Mouse (Mus musculus) left cerebral cortex, postnatal 10 days (tissue): Measurements from ENCODE around the gene Hnrnpl. TPM values are rescaled to one million over a fixed set of nuclear protein-coding genes. Genes with fewer than 3 reads are reported as not detected.

Experiments
- DNase-seq, 2 experiments: peaks; one replicate each; pipeline ENCODE4 v3.0.0; 2021 to 2022; ENCODE audit warnings: low spot score in 2 of 2, mixed read lengths in 1 of 2; ENCODE audit errors: extremely low spot score in 1 of 2
- intact Hi-C: fragments of 180-260 bp; cut with DNase I; formaldehyde crosslinking; loops from one replicate; pipeline ENCODE4 v1.15.1; 2025
- total RNA-seq, 2 experiments: library from RNA; stranded (reverse); gene quantifications; 2 replicates each; pipeline ENCODE4 v1.2.3; 2021

The Hnrnpl gene
- total RNA-seq: 100 to 1,000 TPM; 459 to 475 TPM

GRCm38 (mm10) chr7:28808221-28808941 lies at the start of gene Hnrnpl:
Gene Hnrnpl, plus strand, starts transcription at chr7:28808541.
- DNase-seq: no peak
- intact Hi-C loops: no loop called here

DNA sequence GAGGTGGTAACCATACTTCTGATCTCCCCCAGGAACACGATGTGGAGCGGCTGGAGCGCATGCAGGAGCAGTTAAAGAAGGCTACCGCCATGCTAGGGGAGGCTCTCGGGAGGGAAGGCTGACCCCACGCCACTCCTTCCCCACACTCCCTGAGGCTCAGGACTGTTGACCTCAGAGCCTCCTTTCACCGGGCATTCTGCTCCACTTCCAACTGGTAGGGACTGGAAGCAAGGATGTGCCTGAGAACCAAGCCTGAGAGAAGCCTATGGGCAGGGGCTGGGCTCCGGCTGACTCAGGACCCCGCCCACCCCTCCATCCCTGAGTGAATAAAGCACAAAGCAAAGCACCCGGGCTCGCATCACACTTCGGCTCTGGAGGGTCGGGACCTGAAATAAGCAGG lies 49.7 kb upstream of the Hnrnpl start:
- intact Hi-C loops: no loop called here
- DNase-seq: no peak

- no peak for DNase-seq
- intact Hi-C loops: no loop called here
Measured at GRCm38 (mm10) chr7:28761907-28762306, 46.4 kb upstream of the Hnrnpl start.

GRCm38 (mm10) chr7:28765211-28765610 lies 43.1 kb upstream of the Hnrnpl start:
- intact Hi-C loops: no loop called here
- no peak for DNase-seq

- intact Hi-C loops: no loop called here
- DNase-seq: peak; percentile 97 to 99
Measured at GRCm38 (mm10) chr7:28766173-28766879, 42.0 kb upstream of the Hnrnpl start, which contains the start of gene Sirt2. Gene Sirt2, plus strand, starts transcription at chr7:28766735.

GRCm38 (mm10) chr7:28766910-28767309 lies 41.4 kb upstream of the Hnrnpl start:
- intact Hi-C loops: no loop called here
- DNase-seq: no peak

GRCm38 (mm10) chr7:28767462-28767965 lies 40.8 kb upstream of the Hnrnpl start, which contains the start of gene Nfkbib:
Gene Nfkbib, minus strand, starts transcription at chr7:28767512.
- intact Hi-C loops: no loop called here
- no peak for DNase-seq

DNA sequence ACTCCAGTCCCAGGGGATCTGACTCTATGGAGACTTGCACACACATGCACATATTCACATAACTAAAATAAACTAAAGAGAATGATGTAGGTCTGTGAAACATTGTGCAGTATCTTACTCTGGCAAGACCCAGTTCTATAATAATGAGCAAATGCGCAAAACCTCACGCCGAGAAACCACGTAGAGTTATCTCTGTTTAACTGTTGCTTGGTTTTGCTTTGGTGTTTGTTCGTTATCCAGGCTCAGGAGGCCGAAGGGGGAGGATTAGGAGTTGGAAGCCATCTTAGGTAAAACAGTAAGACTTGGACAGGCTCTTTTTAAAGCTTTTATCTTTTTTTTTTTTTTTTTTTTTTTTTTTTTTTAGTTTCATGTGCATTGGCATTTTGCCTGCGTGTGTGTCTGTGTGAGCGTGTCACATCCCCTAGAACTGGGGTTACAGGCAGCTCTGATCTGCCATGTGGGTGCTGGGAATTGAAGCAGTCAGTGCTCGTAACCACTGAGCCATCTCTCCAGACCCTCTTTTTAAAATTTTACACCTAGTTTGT lies 38.9 kb upstream of the Hnrnpl start:
- intact Hi-C loops: no loop called here
- no peak for DNase-seq

DNA sequence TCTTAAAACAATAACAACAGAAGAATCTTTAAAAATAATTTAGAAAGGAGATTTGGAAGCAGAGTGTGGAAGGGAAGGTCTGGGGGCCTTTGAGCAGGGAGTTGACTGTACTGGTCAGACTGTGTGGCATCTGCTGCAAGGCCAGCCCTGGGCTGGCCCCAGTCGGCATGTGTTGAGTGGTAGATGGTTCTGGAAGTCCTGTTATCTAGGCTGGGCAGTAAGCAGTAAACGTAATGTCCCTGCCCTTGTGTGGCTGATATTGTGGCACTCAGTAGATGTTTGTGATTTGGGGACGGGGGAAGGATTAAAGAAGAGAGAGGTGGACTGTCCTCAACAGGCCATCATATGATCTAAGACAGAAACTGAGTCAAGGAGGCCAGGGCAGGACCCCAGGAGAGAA lies 38.0 kb upstream of the Hnrnpl start:
- no peak for DNase-seq
- intact Hi-C loops: no loop called here

DNA sequence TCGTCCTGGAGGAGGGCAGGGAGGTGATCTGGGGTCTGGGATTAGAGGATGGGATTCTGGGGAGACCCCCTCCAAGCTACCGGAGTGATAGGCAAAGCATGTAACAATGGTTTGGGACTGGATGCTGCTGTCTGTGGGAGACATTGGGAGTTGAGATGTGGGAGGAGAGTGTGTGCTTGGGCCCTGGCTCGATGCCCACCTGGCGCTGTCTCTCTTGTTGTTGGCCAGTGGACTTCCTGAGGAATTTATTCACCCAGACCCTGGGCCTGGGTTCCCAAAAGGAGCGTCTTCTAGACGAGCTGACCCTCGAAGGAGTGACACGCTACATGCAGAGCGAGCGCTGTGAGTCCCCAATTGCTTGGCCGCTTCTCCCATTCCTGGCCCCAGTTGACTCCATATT lies 36.5 kb upstream of the Hnrnpl start:
- intact Hi-C loops: no loop called here
- peak in 1 of 2 experiments; percentile 65 for DNase-seq

GRCm38 (mm10) chr7:28773163-28773562 lies 35.2 kb upstream of the Hnrnpl start:
- DNase-seq: no peak
- intact Hi-C loops: no loop called here

- peak in 1 of 2 experiments; percentile 63 for DNase-seq
- intact Hi-C loops: no loop called here
Measured at GRCm38 (mm10) chr7:28774164-28774563, 34.2 kb upstream of the Hnrnpl start.

GRCm38 (mm10) chr7:28775129-28775528 lies 33.2 kb upstream of the Hnrnpl start:
- DNase-seq: no peak
- intact Hi-C loops: no loop called here

DNA sequence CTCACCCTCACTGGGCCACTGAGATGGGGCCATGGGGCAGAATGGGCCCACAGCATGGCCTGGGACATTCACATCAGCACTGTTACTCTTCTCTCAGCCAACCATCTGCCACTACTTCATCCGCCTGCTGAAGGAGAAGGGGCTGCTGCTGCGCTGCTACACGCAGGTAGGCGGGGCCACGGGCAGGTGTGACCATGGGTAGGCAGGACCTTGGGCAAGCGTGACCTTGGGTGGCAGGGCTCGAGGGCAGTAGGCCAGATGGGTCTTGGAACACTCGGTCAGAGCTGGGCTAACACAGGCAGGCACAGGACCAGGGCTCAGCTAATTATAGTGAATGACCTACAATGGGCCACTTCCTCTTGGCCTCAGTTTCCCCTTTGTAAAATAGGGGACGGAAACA lies 29.5 kb upstream of the Hnrnpl start:
- DNase-seq: peak in 1 of 2 experiments; percentile 43
- intact Hi-C loops: no loop called here

DNA sequence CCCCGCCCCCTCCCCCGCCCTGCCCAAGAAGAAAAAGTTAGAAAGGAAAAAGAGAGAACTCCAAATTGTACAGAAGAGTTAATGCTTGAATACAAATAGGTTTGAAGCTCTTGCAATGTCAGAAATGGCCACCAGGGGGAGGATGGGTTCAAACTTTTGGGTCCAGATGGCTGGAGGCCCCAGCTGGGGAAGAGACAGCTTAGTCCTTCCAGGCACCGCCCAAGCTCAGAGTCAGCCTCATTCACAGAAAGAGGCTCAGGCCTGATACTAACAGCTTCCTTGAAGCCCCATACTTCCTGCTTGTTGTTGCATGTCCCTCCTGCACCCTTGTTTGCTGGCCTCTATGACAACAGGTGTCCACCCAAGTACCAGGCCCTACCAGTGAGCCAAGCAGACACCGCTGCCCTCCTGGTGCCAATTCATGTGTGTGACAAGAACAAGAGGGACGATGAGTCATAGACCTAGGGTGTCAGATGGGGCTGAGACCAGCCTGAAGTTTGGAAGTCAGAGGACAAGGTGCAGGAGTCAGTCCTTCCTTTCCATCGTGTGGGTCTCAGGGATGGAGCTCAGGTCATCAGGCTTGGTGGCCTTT lies 28.2 kb upstream of the Hnrnpl start:
- intact Hi-C loops: loop anchor here (5.0 to 10.0 kb wide), 2 partner anchors 185 to 257 kb away; partner anchors contain the start of gene Actn4
- peak; percentile 84 to 91 for DNase-seq

DNA sequence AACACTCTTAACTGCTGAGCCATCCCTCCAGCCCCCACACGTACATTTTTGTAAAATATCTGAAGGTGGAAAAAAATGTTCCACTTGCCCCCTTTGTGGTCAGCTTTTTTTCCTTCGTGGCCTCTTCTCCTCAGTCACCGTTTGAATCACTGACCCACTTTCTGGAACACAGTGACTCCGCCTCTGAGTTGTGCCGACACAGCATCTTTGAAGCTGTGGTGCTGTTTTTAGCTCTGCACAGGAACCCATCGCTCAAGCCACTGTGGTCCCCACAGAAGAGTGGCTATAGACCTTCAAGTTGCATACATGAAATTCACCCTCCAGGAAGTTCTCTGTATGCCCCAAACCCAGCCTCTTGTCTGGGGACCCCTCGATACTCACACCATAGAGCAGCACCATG lies 27.5 kb upstream of the Hnrnpl start:
- intact Hi-C loops: loop anchor here (5.0 to 10.0 kb wide), 2 partner anchors 184 to 256 kb away; partner anchors contain the start of gene Actn4
- peak; percentile 40 to 54 for DNase-seq

DNA sequence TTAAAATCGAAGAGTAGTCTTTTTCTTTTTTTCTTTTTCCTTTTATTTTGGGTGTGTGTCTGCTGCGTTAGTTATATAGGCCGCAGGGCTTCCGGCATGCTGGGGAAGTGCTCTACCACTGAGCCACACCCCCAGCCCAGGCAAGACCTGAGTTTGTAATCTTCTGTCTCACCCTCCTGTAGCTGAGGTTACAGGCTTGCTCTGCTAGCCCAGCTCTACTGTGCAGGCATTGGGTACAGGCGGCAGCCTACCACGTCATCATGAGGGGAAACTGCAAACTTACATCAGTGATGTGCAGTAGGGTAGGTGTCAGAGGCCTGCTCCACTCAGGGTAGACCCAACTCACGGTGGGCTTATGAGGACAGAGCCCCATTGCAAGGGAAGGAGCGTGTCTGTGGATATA lies 27.1 kb upstream of the Hnrnpl start:
- intact Hi-C loops: loop anchor here (5.0 to 10.0 kb wide), 2 partner anchors 184 to 256 kb away; partner anchors contain the start of gene Actn4
- no peak for DNase-seq

GRCm38 (mm10) chr7:28785161-28785560 lies 23.2 kb upstream of the Hnrnpl start:
- intact Hi-C loops: loop anchor here (10.0 kb wide), 1 partner anchor 180 kb away; the partner anchor contains the start of gene Actn4

GRCm38 (mm10) chr7:28787884-28788283 lies 20.5 kb upstream of the Hnrnpl start:
- intact Hi-C loops: loop anchor here (10.0 kb wide), 1 partner anchor 177 kb away; the partner anchor contains the start of gene Actn4
- no peak for DNase-seq

More at GRCm38 (mm10) chr7:28785161-28785560, 23.2 kb upstream of the Hnrnpl start:
- DNase-seq: no peak
